Mouse (Mus musculus) MEL (cell line): ENCODE results near the gene Mxd4.

Source experiments
- CTCF ChIP-seq, 3 experiments: IDR thresholded peaks in 2 of 3; conservative IDR thresholded peaks in 1 of 3; 2 replicates each; pipeline ENCODE4 v1.5.1; 2011 to 2012; ENCODE audit warnings: low read length in 3 of 3, low read depth in 2 of 3, mild to moderate bottlenecking in 2 of 3, improper control_type of control experiment in 1 of 3, inconsistent platforms in 1 of 3, mixed read lengths in 1 of 3, moderate library complexity in 1 of 3; ENCODE audit not compliant: control insufficient read depth in 1 of 3, insufficient read depth in 1 of 3, poor library complexity in 1 of 3, severe bottlenecking in 1 of 3
- HCFC1 ChIP-seq: IDR thresholded peaks from 2 replicates; pipeline ENCODE4 v1.6.1; 2012; ENCODE audit warnings: low read depth, mild to moderate bottlenecking, inconsistent platforms, low read length, improper control_type of control experiment, moderate library complexity
- JUND ChIP-seq: IDR thresholded peaks from 2 replicates; pipeline ENCODE4 v1.6.1; 2011; ENCODE audit warnings: low read depth, mild to moderate bottlenecking, improper control_type of control experiment, low read length
- NELFE ChIP-seq: IDR thresholded peaks from 2 replicates; pipeline ENCODE4 v1.6.1; 2011; ENCODE audit warnings: low read depth, low read length, improper control_type of control experiment
- SMC3 ChIP-seq: IDR thresholded peaks from 2 replicates; pipeline ENCODE4 v1.6.1; 2011; ENCODE audit warnings: low read depth, low read length, improper control_type of control experiment
- TAL1 ChIP-seq: IDR thresholded peaks from 2 replicates; pipeline ENCODE4 v1.6.1; 2012; ENCODE audit warnings: mild to moderate bottlenecking, inconsistent platforms, low read length, moderate library complexity, mixed read lengths
- ZMIZ1 ChIP-seq: IDR thresholded peaks from 2 replicates; pipeline ENCODE4 v1.6.1; 2012; ENCODE audit warnings: low read depth, mild to moderate bottlenecking, inconsistent platforms, low read length, improper control_type of control experiment, moderate library complexity

DNA sequence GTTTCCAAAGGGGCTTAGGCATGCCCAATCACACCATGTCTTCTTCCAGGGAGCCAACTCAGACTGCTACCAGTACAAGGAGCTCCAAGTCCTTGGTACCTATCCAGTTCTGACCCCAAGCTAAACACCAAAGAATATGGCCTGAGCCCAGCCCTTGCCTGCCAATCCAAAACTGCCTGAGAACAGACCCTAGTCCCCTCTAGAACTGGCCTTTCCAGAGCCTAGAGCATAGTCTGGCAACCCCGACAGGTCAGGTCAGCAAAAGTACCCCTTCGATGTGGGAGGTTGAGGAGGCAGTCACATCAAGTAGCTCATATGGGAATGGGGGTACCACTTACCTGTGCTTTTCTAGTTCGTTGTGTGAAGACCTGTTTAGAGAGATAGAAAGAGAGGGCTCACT lies 3.5 kb downstream of the Mxd4 start:
- TF ChIP-seq ZMIZ1, result no peak
- no peak for TF ChIP-seq CTCF (IDR thresholded peaks at IDR 0.05 in 2 of 3, conservative IDR thresholded peaks at IDR 0.05 in 1 of 3; ENCODE audit: control insufficient read depth in 1 of 3, insufficient read depth in 1 of 3, low read depth in 2 of 3, low read length in 3 of 3, poor library complexity in 1 of 3, severe bottlenecking in 1 of 3)
- no peak for TF ChIP-seq JUND
- no peak for TF ChIP-seq NELFE
- no peak for TF ChIP-seq TAL1
- TF ChIP-seq HCFC1, result no peak
- TF ChIP-seq SMC3, result no peak
